8 mouse cellular contexts compared by ENCODE assay signal in the genomic region with DNA sequence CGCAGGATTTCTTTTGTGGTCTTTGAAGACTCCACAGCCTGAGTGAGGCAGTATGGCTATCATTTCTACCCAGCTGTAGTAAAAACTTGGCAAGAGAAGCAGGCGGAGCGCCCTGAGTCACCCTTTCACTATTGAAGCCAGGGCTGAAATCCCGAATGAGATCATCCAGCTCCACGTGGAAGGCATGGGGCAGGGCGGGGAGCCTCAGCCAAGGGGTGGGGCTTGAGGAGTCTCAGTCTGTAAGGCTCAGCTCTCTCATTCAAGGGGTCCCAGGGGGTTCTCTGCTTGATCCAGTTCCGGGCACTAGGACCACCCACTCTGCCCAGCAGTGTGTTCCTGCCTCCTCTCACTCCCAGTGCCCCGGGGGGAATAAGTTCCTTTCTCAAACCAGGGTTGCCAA. TPM values are rescaled to one million over a fixed set of nuclear protein-coding genes. Genes with fewer than 3 reads are reported as not detected.
DNase-seq lines count a peak whose midpoint lies in the region; ATAC-seq and TF ChIP-seq lines count a peak whose summit lies in the region.

No protein-coding gene starts in this region.

- 6% methylated on average over 8 of the region's 8 CpGs for WGBS in embryonic facial prominence, embryonic 12.5 days
- WGBS in intestine, postnatal 0 days: 3% methylated on average over 8 of the region's 8 CpGs

- 0 out of 2 replicates have a peak, but pooled peaks cover 6% of the 10 kb centered on the region for H3K4me1 ChIP-seq in embryonic facial prominence, embryonic 12.5 days
- H3K4me1 ChIP-seq in intestine, postnatal 0 days (replicated peaks; ENCODE audit: control insufficient read depth, insufficient read depth, low read length): no peaks in the 10 kb centered on the region; the same call in 1 of the 2 replicates

- H3K9ac ChIP-seq in embryonic facial prominence, embryonic 12.5 days: peak overlapping the region; percentile 85
- peak overlapping the region; percentile 68 for H3K9ac ChIP-seq in intestine, postnatal 0 days (ENCODE audit: low read depth, low read length)

- peak overlapping the region; percentile 92 for H3K27ac ChIP-seq in embryonic facial prominence, embryonic 12.5 days
- H3K27ac ChIP-seq in intestine, postnatal 0 days (ENCODE audit: low read depth, low read length): peak overlapping the region; percentile 89

- no peaks in the 10 kb centered on the region for H3K27me3 ChIP-seq in embryonic facial prominence, embryonic 12.5 days
- H3K27me3 ChIP-seq in intestine, postnatal 0 days (replicated peaks; ENCODE audit: control insufficient read depth, insufficient read depth, low read length): peaks cover 10% of the 10 kb centered on the region; the same call in 1 of the 2 replicates

- DNase-seq in adrenal gland, postnatal 4 days (ENCODE audit: low spot score in 2 of 2): peak; percentile 51 to 80
- DNase-seq in left cerebral cortex, postnatal 10 days (ENCODE audit: extremely low spot score in 1 of 2, low spot score in 2 of 2): peak; percentile 72 to 90
- peak; percentile 74 for DNase-seq in right cerebral cortex, postnatal 25 days
- DNase-seq in B cell, adult 2 months: no peak

- H3K4me3 ChIP-seq in embryonic facial prominence, embryonic 12.5 days: peak overlapping the region; percentile 86
- H3K4me3 ChIP-seq in intestine, postnatal 0 days (ENCODE audit: low read depth, low read length): peak overlapping the region; percentile 62

- H3K4me2 ChIP-seq in embryonic facial prominence, embryonic 12.5 days (replicated peaks): peak overlapping the region; percentile 85
- peak overlapping the region; percentile 90 for H3K4me2 ChIP-seq in intestine, postnatal 0 days (replicated peaks; ENCODE audit: low read depth)

- H3K36me3 ChIP-seq in embryonic facial prominence, embryonic 12.5 days: peaks cover 41% of the 10 kb centered on the region
- peaks cover 26% of the 10 kb centered on the region for H3K36me3 ChIP-seq in intestine, postnatal 0 days (ENCODE audit: control insufficient read depth, insufficient read depth)

- TF ChIP-seq CTCF in intestine, postnatal 0 days (IDR thresholded peaks at IDR 0.05; ENCODE audit: low read depth): no peak

- no peaks in the 10 kb centered on the region for H3K9me3 ChIP-seq in embryonic facial prominence, embryonic 12.5 days
- no peaks in the 10 kb centered on the region for H3K9me3 ChIP-seq in intestine, postnatal 0 days (ENCODE audit: control insufficient read depth)

- intact Hi-C loops in left cerebral cortex, postnatal 10 days (cut with DNase I): loop anchor here (10.0 kb wide), 1 partner anchor 1594 kb away; no protein-coding TSS in a partner anchor

- ATAC-seq in embryonic facial prominence, embryonic 12.5 days (ENCODE audit: insufficient number of reproducible peaks, insufficient read depth, low FRiP score, low TSS enrichment): peak; percentile 79
- peak; percentile 43 for ATAC-seq in granulocyte monocyte progenitor cell, adult 5-6 weeks (replicated peaks; ENCODE audit: poor library complexity, severe bottlenecking)
- peak; percentile 95 for ATAC-seq in intestine, postnatal 0 days
- peak; percentile 15; the same call in 1 of the 2 replicates for ATAC-seq in megakaryocyte, adult 5-6 weeks (ENCODE audit: poor library complexity, severe bottlenecking)

RNA-seq across cellular contexts. Expression of gene Adamts1, which starts 2.2 kb away (rescaled TPM):
- total RNA-seq in adrenal gland, postnatal 4 days (2021): 10 to 100 TPM; 20.6 to 40.2 TPM
- polyA plus RNA-seq in embryonic facial prominence, embryonic 12.5 days (2016; fragmentation: Nextera tagmentation; extraction: Ambion mirVana): 50.2 and 50.9 TPM in 2 replicates
- not detected in 2 replicates for total RNA-seq in granulocyte monocyte progenitor cell, adult 5-6 weeks (2014; fragmentation: Nextera tagmentation)
- 0.26 and 0.52 TPM in 2 replicates for total RNA-seq in granulocyte monocyte progenitor cell, adult 5-6 weeks (2017)
- polyA plus RNA-seq in intestine, postnatal 0 days (2015; fragmentation: Nextera tagmentation; extraction: Ambion mirVana): 8.2 and 10.0 TPM in 2 replicates
- total RNA-seq in left cerebral cortex, postnatal 10 days (2021): 1 to 10 TPM; 6.7 to 6.8 TPM
- total RNA-seq in megakaryocyte, adult 5-6 weeks (2015): not detected in 2 replicates
- not detected in 2 replicates for total RNA-seq in megakaryocyte, adult 5-6 weeks (2017)

Comparison
In these comparisons a context has a peak if more than half of its experiments do, and no peak if none do; other contexts are left out.
1. DNase-seq: peak in adrenal gland, postnatal 4 days (2 of 2), left cerebral cortex, postnatal 10 days (2 of 2) and right cerebral cortex, postnatal 25 days (single experiment); none in B cell, adult 2 months (0 of 2).
2. ATAC-seq: peak in every context shown above with its lines; median percentile 95 in intestine, postnatal 0 days; 79 in embryonic facial prominence, embryonic 12.5 days; 43 in granulocyte monocyte progenitor cell, adult 5-6 weeks; 15 in megakaryocyte, adult 5-6 weeks.
3. RNA of gene Adamts1, which starts 2.2 kb away (total RNA-seq): 20.6 to 40.2 TPM in adrenal gland, postnatal 4 days and 6.7 to 6.8 TPM in left cerebral cortex, postnatal 10 days; 0.26 to 0.52 TPM in granulocyte monocyte progenitor cell, adult 5-6 weeks and not detected in megakaryocyte, adult 5-6 weeks; every median in the first group is over 4 times any median in the second.